Mouse (Mus musculus): Measurements from ENCODE around the gene Fbxl17. TPM values are rescaled to one million over a fixed set of nuclear protein-coding genes. Genes with fewer than 3 reads are reported as not detected.

Gene Fbxl17
- polyA plus RNA-seq, 1 experiment from 2014 or later = 8.9 TPM

- no peaks in the 10 kb centered on the region for H3K9me3 ChIP-seq (replicated peaks; ENCODE audit: control insufficient read depth, low read length)
- 89% methylated on average over 5 of the region's 5 CpGs for WGBS
- H3K4me1 ChIP-seq (ENCODE audit: control insufficient read depth, insufficient read depth, low read length) = no peaks in the 10 kb centered on the region
- no peaks in the 10 kb centered on the region for H3K36me3 ChIP-seq (ENCODE audit: control insufficient read depth, insufficient read depth, low read length)
- no peak overlapping the region for H3K27ac ChIP-seq (ENCODE audit: low read depth, low read length)
- H3K27me3 ChIP-seq (replicated peaks; ENCODE audit: control insufficient read depth, insufficient read depth, low read length) = no peaks in the 10 kb centered on the region
- H3K4me2 ChIP-seq (ENCODE audit: low read length) = no peak overlapping the region
- no peak for DNase-seq (ENCODE audit: low spot score)
- H3K4me3 ChIP-seq (ENCODE audit: low read depth, low read length) = no peak overlapping the region
- ATAC-seq = no peak
- H3K9ac ChIP-seq (ENCODE audit: low read length) = no peak overlapping the region
Observed at GRCm38 (mm10) chr17:63344101-63344500, 155.7 kb downstream of the Fbxl17 start.

- WGBS = 76% methylated on average over 4 of the region's 4 CpGs
- Histone ChIP-seq H3K27ac (ENCODE audit: low read depth, low read length) (no peak overlapping the region), H3K4me1 (ENCODE audit: control insufficient read depth, insufficient read depth, low read length) (no peaks in the 10 kb centered on the region), H3K36me3 (ENCODE audit: control insufficient read depth, insufficient read depth, low read length) (no peaks in the 10 kb centered on the region), H3K9ac (ENCODE audit: low read length) (no peak overlapping the region), H3K9me3 (replicated peaks; ENCODE audit: control insufficient read depth, low read length) (no peaks in the 10 kb centered on the region), H3K4me3 (ENCODE audit: low read depth, low read length) (no peak overlapping the region), H3K27me3 (replicated peaks; ENCODE audit: control insufficient read depth, insufficient read depth, low read length) (no peaks in the 10 kb centered on the region), H3K4me2 (ENCODE audit: low read length) (no peak overlapping the region)
- DNase-seq (ENCODE audit: low spot score) = no peak
- ATAC-seq = no peak
Observed at GRCm38 (mm10) chr17:63343076-63343475, 156.7 kb downstream of the Fbxl17 start.

GRCm38 (mm10) chr17:63342440-63342839 lies 157.4 kb downstream of the Fbxl17 start:
- 89% methylated on average over 11 of the region's 11 CpGs for WGBS
- no peak overlapping the region for H3K4me2 ChIP-seq (ENCODE audit: low read length)

DNA sequence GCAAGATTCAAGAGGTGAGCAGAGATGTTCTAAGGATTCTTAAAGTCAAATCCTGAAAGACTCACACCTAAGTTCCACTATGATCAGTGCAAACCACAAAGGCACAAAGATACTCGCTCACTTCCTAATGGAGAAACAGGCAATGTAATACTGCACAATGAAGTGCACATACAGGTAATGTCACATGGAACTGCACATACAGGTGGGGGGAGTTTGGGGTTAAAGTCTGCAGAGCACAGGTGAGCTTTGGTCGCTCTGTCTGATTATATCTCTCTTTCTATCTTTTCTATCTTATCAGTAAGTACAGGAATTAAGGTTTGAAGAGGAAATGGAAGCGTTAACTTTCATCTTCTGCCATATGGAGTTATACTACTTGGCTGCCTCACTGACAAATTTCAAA lies 158.6 kb downstream of the Fbxl17 start:
- Histone ChIP-seq H3K9ac (ENCODE audit: low read length) (no peak overlapping the region), H3K27ac (ENCODE audit: low read depth, low read length) (no peak overlapping the region), H3K9me3 (replicated peaks; ENCODE audit: control insufficient read depth, low read length) (no peaks in the 10 kb centered on the region), H3K4me1 (ENCODE audit: control insufficient read depth, insufficient read depth, low read length) (no peaks in the 10 kb centered on the region), H3K4me2 (ENCODE audit: low read length) (no peak overlapping the region), H3K27me3 (replicated peaks; ENCODE audit: control insufficient read depth, insufficient read depth, low read length) (no peaks in the 10 kb centered on the region), H3K36me3 (ENCODE audit: control insufficient read depth, insufficient read depth, low read length) (no peaks in the 10 kb centered on the region), H3K4me3 (ENCODE audit: low read depth, low read length) (no peak overlapping the region)
- ATAC-seq = no peak
- DNase-seq (ENCODE audit: low spot score) = no peak
- WGBS = 88% methylated on average over 3 of the region's 3 CpGs

More at GRCm38 (mm10) chr17:63342440-63342839, 157.4 kb downstream of the Fbxl17 start:
- DNase-seq (ENCODE audit: low spot score) (no peak), ATAC-seq (no peak)
- Histone ChIP-seq H3K36me3 (ENCODE audit: control insufficient read depth, insufficient read depth, low read length) (no peaks in the 10 kb centered on the region), H3K4me3 (ENCODE audit: low read depth, low read length) (no peak overlapping the region), H3K27me3 (replicated peaks; ENCODE audit: control insufficient read depth, insufficient read depth, low read length) (no peaks in the 10 kb centered on the region), H3K9me3 (replicated peaks; ENCODE audit: control insufficient read depth, low read length) (no peaks in the 10 kb centered on the region), H3K27ac (ENCODE audit: low read depth, low read length) (no peak overlapping the region), H3K9ac (ENCODE audit: low read length) (no peak overlapping the region), H3K4me1 (ENCODE audit: control insufficient read depth, insufficient read depth, low read length) (no peaks in the 10 kb centered on the region)

DNA sequence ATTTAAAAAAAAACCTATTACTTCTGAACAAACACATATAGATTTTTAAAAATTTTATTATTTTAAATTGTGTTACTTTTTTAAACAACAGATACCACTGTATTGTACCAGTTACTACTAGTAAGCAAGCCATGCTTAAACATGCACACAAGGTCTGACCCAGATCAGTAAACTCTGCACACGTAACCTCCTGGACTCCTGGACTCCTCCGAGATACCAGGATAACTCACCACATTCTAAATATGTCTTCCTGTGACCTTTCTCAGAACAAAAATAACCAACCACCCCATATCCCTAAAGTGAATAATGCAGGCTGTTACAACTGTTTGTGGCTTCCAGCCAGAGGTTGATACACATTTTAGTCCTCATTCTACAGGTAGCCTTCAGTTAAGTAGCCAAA lies 170.9 kb downstream of the Fbxl17 start:
- WGBS = 91% methylated on average over 2 of the region's 2 CpGs
- Histone ChIP-seq H3K27me3 (replicated peaks; ENCODE audit: control insufficient read depth, insufficient read depth, low read length) (no peaks in the 10 kb centered on the region), H3K9ac (ENCODE audit: low read length) (no peak overlapping the region), H3K27ac (ENCODE audit: low read depth, low read length) (no peak overlapping the region), H3K36me3 (ENCODE audit: control insufficient read depth, insufficient read depth, low read length) (no peaks in the 10 kb centered on the region), H3K4me3 (ENCODE audit: low read depth, low read length) (no peak overlapping the region), H3K4me2 (ENCODE audit: low read length) (no peak overlapping the region), H3K4me1 (ENCODE audit: control insufficient read depth, insufficient read depth, low read length) (no peaks in the 10 kb centered on the region), H3K9me3 (replicated peaks; ENCODE audit: control insufficient read depth, low read length) (no peaks in the 10 kb centered on the region)
- no peak for ATAC-seq
- no peak for DNase-seq (ENCODE audit: low spot score)

DNA sequence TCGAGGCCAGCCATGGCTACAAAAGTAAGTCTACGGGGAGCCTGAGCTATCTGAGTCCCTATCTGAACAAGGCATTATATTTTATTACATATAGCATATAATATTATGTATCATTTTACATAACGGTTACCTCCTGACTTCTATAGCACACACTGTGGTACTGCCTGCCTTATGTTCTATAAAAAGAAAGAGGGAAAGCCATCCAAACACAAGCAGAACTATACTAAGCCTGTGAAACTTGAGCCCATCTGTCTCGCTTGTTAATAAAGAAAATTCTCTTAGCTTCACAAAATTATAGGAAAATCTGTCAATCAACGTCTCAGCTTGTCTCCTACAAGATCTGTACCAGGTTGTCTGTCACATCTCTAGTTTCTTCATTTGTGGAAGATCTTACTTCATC lies 173.6 kb downstream of the Fbxl17 start:
- 83% methylated on average over 5 of the region's 5 CpGs for WGBS
- Histone ChIP-seq H3K4me3 (ENCODE audit: low read depth, low read length) (no peak overlapping the region), H3K36me3 (ENCODE audit: control insufficient read depth, insufficient read depth, low read length) (no peaks in the 10 kb centered on the region), H3K27ac (ENCODE audit: low read depth, low read length) (no peak overlapping the region), H3K27me3 (replicated peaks; ENCODE audit: control insufficient read depth, insufficient read depth, low read length) (no peaks in the 10 kb centered on the region), H3K9ac (ENCODE audit: low read length) (no peak overlapping the region), H3K4me2 (ENCODE audit: low read length) (no peak overlapping the region), H3K4me1 (ENCODE audit: control insufficient read depth, insufficient read depth, low read length) (no peaks in the 10 kb centered on the region), H3K9me3 (replicated peaks; ENCODE audit: control insufficient read depth, low read length) (no peaks in the 10 kb centered on the region)
- peak; percentile 68; the same call in 1 of the 2 replicates for ATAC-seq
- DNase-seq (ENCODE audit: low spot score) = peak; percentile 67

GRCm38 (mm10) chr17:63324672-63325071 lies 175.1 kb downstream of the Fbxl17 start:
- Histone ChIP-seq H3K27me3 (replicated peaks; ENCODE audit: control insufficient read depth, insufficient read depth, low read length) (no peaks in the 10 kb centered on the region), H3K4me1 (ENCODE audit: control insufficient read depth, insufficient read depth, low read length) (no peaks in the 10 kb centered on the region), H3K36me3 (ENCODE audit: control insufficient read depth, insufficient read depth, low read length) (no peaks in the 10 kb centered on the region), H3K9me3 (replicated peaks; ENCODE audit: control insufficient read depth, low read length) (no peaks in the 10 kb centered on the region), H3K27ac (ENCODE audit: low read depth, low read length) (no peak overlapping the region), H3K4me2 (ENCODE audit: low read length) (no peak overlapping the region), H3K9ac (ENCODE audit: low read length) (no peak overlapping the region), H3K4me3 (ENCODE audit: low read depth, low read length) (no peak overlapping the region)
- DNase-seq (ENCODE audit: low spot score) (no peak), ATAC-seq (no peak)
- WGBS = 93% methylated on average over 2 of the region's 2 CpGs

- no peaks in the 10 kb centered on the region for H3K36me3 ChIP-seq (ENCODE audit: control insufficient read depth, insufficient read depth, low read length)
- no peak overlapping the region for H3K9ac ChIP-seq (ENCODE audit: low read length)
- H3K4me1 ChIP-seq (ENCODE audit: control insufficient read depth, insufficient read depth, low read length) = no peaks in the 10 kb centered on the region
- ATAC-seq = peak; percentile 62
- DNase-seq (ENCODE audit: low spot score) = peak; percentile 66
- no peaks in the 10 kb centered on the region for H3K27me3 ChIP-seq (replicated peaks; ENCODE audit: control insufficient read depth, insufficient read depth, low read length)
- no peak overlapping the region for H3K27ac ChIP-seq (ENCODE audit: low read depth, low read length)
- no peaks in the 10 kb centered on the region for H3K9me3 ChIP-seq (replicated peaks; ENCODE audit: control insufficient read depth, low read length)
- WGBS = 39% methylated on average over 2 of the region's 2 CpGs
- no peak overlapping the region for H3K4me3 ChIP-seq (ENCODE audit: low read depth, low read length)
- no peak overlapping the region for H3K4me2 ChIP-seq (ENCODE audit: low read length)
Observed at GRCm38 (mm10) chr17:63324039-63324438, 175.8 kb downstream of the Fbxl17 start.

DNA sequence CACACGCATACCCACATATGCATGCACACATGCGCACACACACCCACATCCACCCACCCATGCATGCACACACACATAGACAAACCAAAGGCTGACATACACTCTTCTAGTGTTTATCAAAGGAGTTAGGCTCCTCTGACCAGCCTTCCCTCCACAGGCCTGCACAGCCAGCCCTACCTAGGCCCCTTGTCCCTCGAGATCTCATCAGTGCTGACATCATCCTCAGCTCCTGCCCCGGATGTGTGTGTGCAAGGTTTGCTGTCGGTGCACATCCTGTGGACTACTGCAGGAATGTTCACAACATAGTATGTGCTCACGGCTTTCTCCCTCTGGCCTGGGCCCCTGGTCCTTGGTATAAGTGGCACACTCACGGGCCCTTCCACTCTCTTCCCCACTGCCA lies 177.0 kb downstream of the Fbxl17 start:
- no peak overlapping the region for H3K27ac ChIP-seq (ENCODE audit: low read depth, low read length)
- DNase-seq (ENCODE audit: low spot score) (no peak), ATAC-seq (no peak)
- no peaks in the 10 kb centered on the region for H3K36me3 ChIP-seq (ENCODE audit: control insufficient read depth, insufficient read depth, low read length)
- H3K9ac ChIP-seq (ENCODE audit: low read length) = no peak overlapping the region
- H3K4me2 ChIP-seq (ENCODE audit: low read length) = no peak overlapping the region
- no peaks in the 10 kb centered on the region; the same call in 1 of the 2 replicates for H3K4me1 ChIP-seq (ENCODE audit: control insufficient read depth, insufficient read depth, low read length)
- WGBS = 91% methylated on average over 7 of the region's 7 CpGs
- no peaks in the 10 kb centered on the region for H3K9me3 ChIP-seq (replicated peaks; ENCODE audit: control insufficient read depth, low read length)
- no peak overlapping the region for H3K4me3 ChIP-seq (ENCODE audit: low read depth, low read length)
- no peaks in the 10 kb centered on the region for H3K27me3 ChIP-seq (replicated peaks; ENCODE audit: control insufficient read depth, insufficient read depth, low read length)
